Mouse (Mus musculus): ENCODE measurements around the gene Cfb.

DNA sequence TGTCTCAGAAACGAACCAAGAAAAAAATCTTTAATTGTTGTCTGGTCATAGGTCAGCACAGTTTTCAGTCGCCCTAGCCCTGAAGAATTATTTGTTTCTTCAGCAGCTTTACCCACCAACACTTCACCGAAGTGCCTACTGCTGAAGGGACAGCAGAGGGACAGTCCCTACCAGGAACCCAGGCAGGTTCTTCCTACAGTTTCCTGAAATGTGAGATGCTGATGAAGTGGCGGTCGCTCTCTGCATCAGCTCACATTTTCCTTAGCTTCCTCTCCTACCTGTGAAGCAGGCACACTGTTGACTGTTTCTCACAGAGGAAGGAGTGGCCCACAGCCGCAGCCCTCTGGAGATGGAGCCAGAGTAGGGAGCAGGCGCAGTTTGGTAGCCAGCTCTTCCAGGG is 3.7 kb upstream of the Cfb start:
- TF ChIP-seq POLR2A (IDR thresholded peaks at IDR 0.05; ENCODE audit: control insufficient read depth in 1 of 2, insufficient read depth in 1 of 2, low read depth in 1 of 2, low read length in 2 of 2, poor library complexity in 1 of 2) (no peak), EP300 (IDR thresholded peaks at IDR 0.05; ENCODE audit: low read depth in 1 of 2, low read length in 2 of 2) (no peak), KAT2A (conservative IDR thresholded peaks at IDR 0.05; ENCODE audit: low read depth, low read length) (no peak), RCOR1 (IDR thresholded peaks at IDR 0.05; ENCODE audit: low read depth, low read length) (no peak), CTCF (IDR thresholded peaks at IDR 0.05 in 2 of 3, conservative IDR thresholded peaks at IDR 0.05 in 1 of 3; ENCODE audit: control insufficient read depth in 1 of 3, insufficient read depth in 1 of 3, low read depth in 2 of 3, low read length in 3 of 3, poor library complexity in 1 of 3, severe bottlenecking in 1 of 3) (no peak)

All from MEL (cell line).